Mouse (Mus musculus) bone marrow, adult 2 months (tissue): Measurements from ENCODE around the gene Large1.

Source experiments
- CTCF ChIP-seq: fragments of 200-500 bp; IDR thresholded peaks from 2 replicates; pipeline ENCODE4 v1.5.1; 2011; ENCODE audit warnings: low read length, control low read depth; ENCODE audit not compliant: control insufficient read depth, insufficient read depth
- POLR2A ChIP-seq: fragments of 200-500 bp; IDR thresholded peaks from 2 replicates; pipeline ENCODE4 v1.6.1; 2011; ENCODE audit warnings: low read depth, mild to moderate bottlenecking, control low read depth, low read length, borderline replicate concordance; ENCODE audit not compliant: control insufficient read depth

- TF ChIP-seq CTCF: no peak
- TF ChIP-seq POLR2A: no peak
These were observed 479.9 kb downstream of the Large1 start for GRCm38 (mm10) chr8:72873411-72873810.
